Mouse (Mus musculus) embryonic facial prominence, embryonic 14.5 days (tissue): ENCODE measurements at regions not wholly inside any gene's neighbourhood (a gene's known extent, or its start where the extent isn't known, plus 50 kb on each side); places are given as distances from the start of the nearest gene placed in this dataset.

Experiments used
- ATAC-seq: fragments of 200-750 bp; cut with Nextera tagmentation; 2 replicates; pipeline ENCODE4 v1.8.0; 2017; ENCODE audit warnings: low read depth, moderate number of reproducible peaks, moderate TSS enrichment
- DNase-seq: peaks from one replicate; pipeline ENCODE4 v3.0.0-alpha.2; 2015; ENCODE audit warnings: low spot score
- H3K27ac ChIP-seq: fragments of 300-500 bp; sonication (generic); replicated peaks from 2 replicates; pipeline ENCODE4 v1.5.1; 2014; ENCODE audit warnings: low read depth, mild to moderate bottlenecking, low read length, moderate library complexity
- H3K27me3 ChIP-seq: fragments of 300-500 bp; sonication (generic); replicated peaks from 2 replicates; pipeline ENCODE4 v1.6.1; 2014; ENCODE audit warnings: low read length; ENCODE audit not compliant: control insufficient read depth, insufficient read depth
- H3K36me3 ChIP-seq: fragments of 300-500 bp; sonication (generic); 2 replicates; pipeline ENCODE4 v1.6.1; 2014; ENCODE audit warnings: low read length, mixed read lengths; ENCODE audit not compliant: control insufficient read depth, insufficient read depth
- H3K4me1 ChIP-seq: fragments of 300-500 bp; sonication (generic); 2 replicates; pipeline ENCODE4 v1.6.1; 2014; ENCODE audit warnings: antibody characterized with exemption, low read length; ENCODE audit not compliant: control insufficient read depth, insufficient read depth
- H3K4me2 ChIP-seq: fragments of 300-500 bp; sonication (generic); 2 replicates; pipeline ENCODE4 v1.6.1; 2014; ENCODE audit warnings: low read depth, mild to moderate bottlenecking, low read length, moderate library complexity, mixed read lengths
- H3K4me3 ChIP-seq: fragments of 300-500 bp; sonication (generic); 2 replicates; pipeline ENCODE4 v1.5.1; 2014; ENCODE audit warnings: low read depth, mild to moderate bottlenecking, low read length
- H3K9ac ChIP-seq: fragments of 300-500 bp; sonication (generic); 2 replicates; pipeline ENCODE4 v1.6.1; 2014; ENCODE audit warnings: low read depth, mild to moderate bottlenecking, low read length, moderate library complexity, mixed read lengths
- H3K9me3 ChIP-seq: fragments of 300-500 bp; sonication (generic); 2 replicates; pipeline ENCODE4 v1.6.1; 2016; ENCODE audit warnings: low read length; ENCODE audit not compliant: control insufficient read depth
- WGBS: fragments of 180-500 bp; shearing (Covaris S2); extraction: QIAGEN DNeasy Blood & Tissue Kit; methylation state at CpG from one replicate; pipeline ENCODE4 v1.1.7; 2014; 5-methylcytosine and 5-hydroxymethylcytosine counted together

DNA sequence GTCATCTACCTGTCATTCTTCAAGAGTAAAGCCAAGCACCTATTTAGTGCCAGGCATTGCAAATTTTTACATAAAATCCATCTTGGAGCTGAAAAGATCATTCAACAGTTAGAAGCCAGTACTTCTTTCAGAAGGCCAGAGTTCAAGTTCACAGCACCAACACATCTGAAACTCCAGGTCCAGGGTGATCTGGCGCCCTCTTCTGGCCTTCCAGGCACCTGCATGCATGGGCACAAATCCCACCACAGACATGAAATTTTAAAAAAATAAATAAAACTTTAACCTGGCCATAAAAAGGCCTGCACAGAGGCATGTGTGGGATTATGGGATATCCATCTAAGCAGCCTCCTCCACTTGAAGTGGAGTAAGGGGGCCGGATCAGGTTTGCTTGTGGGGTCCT lies 144.7 kb downstream of the Cct6b start:
- no peak overlapping the region for H3K4me2 ChIP-seq
- DNase-seq (no peak), ATAC-seq (no peak)
- H3K36me3 ChIP-seq: no peaks in the 10 kb centered on the region
- H3K4me3 ChIP-seq: no peak overlapping the region
- H3K9me3 ChIP-seq: no peaks in the 10 kb centered on the region
- no peaks in the 10 kb centered on the region for H3K4me1 ChIP-seq
- H3K9ac ChIP-seq: no peak overlapping the region
- no peaks in the 10 kb centered on the region; the same call in 1 of the 2 replicates for H3K27me3 ChIP-seq
- WGBS: 52% methylated on average over 2 of the region's 2 CpGs
- no peak overlapping the region for H3K27ac ChIP-seq

DNA sequence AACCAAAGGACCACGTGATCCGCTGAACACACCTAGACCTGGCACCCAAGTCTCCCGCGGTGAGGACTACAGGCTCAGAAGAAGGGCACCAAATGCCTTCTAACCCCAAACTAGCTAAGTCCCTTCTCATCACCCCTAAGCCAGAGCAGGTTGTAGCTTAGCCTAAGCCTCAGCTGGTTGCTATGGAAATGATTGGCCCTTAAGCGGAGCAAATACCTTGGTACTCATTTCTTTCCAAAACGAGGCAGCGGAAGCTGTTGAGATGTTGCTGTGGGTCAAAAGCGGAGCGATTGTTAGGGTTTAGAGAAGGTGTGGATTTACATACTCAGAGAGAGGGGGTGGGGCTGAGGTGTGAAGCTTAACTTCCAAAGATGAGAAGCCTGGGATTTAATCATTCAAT lies 145.7 kb downstream of the Cct6b start:
- DNase-seq: no peak
- Histone ChIP-seq H3K36me3 (no peaks in the 10 kb centered on the region), H3K9ac (no peak overlapping the region), H3K27me3 (no peaks in the 10 kb centered on the region; the same call in 1 of the 2 replicates), H3K4me2 (peak overlapping the region; percentile 7; the same call in 1 of the 2 replicates), H3K9me3 (no peaks in the 10 kb centered on the region), H3K27ac (no peak overlapping the region), H3K4me3 (no peak overlapping the region), H3K4me1 (no peaks in the 10 kb centered on the region)
- WGBS: 0% methylated on average over 9 of the region's 9 CpGs
- ATAC-seq: no peak

DNA sequence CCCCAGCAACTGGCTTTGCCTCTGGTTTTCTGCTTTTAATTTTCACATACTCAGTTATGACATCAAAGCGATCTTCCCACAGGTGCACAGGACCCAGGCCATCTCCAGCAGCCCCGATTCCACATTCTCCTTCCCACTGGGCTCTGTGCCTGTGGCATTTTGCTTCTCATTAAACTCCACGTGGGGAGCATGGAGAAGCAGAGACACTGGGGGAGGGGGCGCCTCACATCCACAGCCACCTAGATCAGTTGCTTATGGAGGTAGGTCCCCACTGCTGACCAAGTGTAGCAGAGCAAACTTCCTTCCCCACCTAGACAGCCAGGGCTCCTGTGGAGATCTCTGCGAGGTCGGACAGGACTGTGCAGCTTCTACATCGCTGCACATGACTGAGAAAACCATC lies 147.3 kb downstream of the Cct6b start:
- DNase-seq: no peak
- WGBS: 60% methylated on average over 7 of the region's 7 CpGs
- Histone ChIP-seq H3K9ac (no peak overlapping the region), H3K27me3 (no peaks in the 10 kb centered on the region; the same call in 1 of the 2 replicates), H3K36me3 (no peaks in the 10 kb centered on the region), H3K9me3 (no peaks in the 10 kb centered on the region), H3K4me1 (no peaks in the 10 kb centered on the region), H3K4me3 (no peak overlapping the region), H3K4me2 (no peak overlapping the region), H3K27ac (no peak overlapping the region)
- ATAC-seq: no peak

DNA sequence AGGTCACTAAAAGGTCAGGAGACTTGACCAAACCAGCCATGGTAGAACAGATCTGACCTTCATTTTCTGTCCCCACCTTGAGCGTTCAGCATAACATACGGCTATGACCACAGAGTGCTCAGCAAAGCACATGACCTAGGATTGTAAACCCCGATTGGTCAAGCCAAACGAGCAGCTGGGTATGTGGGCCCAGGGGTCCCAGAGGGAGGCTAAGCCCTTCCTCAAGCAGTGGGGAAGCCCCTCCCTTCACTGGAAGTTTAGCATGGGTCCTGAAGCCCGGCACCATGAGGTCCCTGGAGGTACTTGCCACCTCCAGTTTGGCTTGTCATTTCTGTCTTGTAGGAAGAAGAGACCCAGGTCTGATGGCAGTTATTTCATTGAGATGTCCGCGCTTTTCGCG lies 149.8 kb downstream of the Cct6b start:
- Histone ChIP-seq H3K9ac (no peak overlapping the region), H3K4me1 (no peaks in the 10 kb centered on the region), H3K4me2 (no peak overlapping the region), H3K9me3 (no peaks in the 10 kb centered on the region), H3K27me3 (no peaks in the 10 kb centered on the region), H3K4me3 (no peak overlapping the region), H3K27ac (no peak overlapping the region), H3K36me3 (no peaks in the 10 kb centered on the region)
- DNase-seq (no peak), ATAC-seq (no peak)
- 87% methylated on average over 9 of the region's 9 CpGs for WGBS

DNA sequence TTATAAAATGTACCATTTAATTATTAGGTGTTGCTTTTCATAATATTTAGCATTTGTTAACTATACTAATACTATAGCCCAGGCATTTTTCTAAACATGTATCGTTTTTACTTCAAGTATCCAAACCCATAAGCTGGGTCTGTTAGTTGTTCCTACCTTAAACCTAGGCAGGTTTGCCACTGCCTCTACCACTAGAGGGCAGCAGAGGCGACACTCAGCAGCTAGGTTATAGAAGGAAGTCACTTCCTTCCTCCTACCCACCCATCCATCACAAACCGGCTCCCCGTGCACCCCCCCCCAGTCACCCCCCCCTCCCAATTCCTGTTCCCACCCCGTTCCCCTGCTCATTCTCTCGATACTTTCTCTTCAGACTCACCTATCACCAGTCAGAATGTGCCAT lies 150.6 kb downstream of the Cct6b start:
- Histone ChIP-seq H3K9me3 (no peaks in the 10 kb centered on the region), H3K9ac (no peak overlapping the region), H3K27ac (no peak overlapping the region), H3K4me1 (no peaks in the 10 kb centered on the region), H3K36me3 (no peaks in the 10 kb centered on the region), H3K4me2 (no peak overlapping the region), H3K27me3 (no peaks in the 10 kb centered on the region), H3K4me3 (no peak overlapping the region)
- DNase-seq (peak; percentile 44), ATAC-seq (no peak)
- 21% methylated on average over 6 of the region's 6 CpGs for WGBS

GRCm38 (mm10) chr11:82612026-82612425 lies 152.1 kb downstream of the Cct6b start:
- Histone ChIP-seq H3K4me2 (no peak overlapping the region), H3K36me3 (no peaks in the 10 kb centered on the region), H3K9me3 (no peaks in the 10 kb centered on the region), H3K27ac (no peak overlapping the region), H3K9ac (no peak overlapping the region), H3K4me3 (no peak overlapping the region), H3K4me1 (no peaks in the 10 kb centered on the region), H3K27me3 (no peaks in the 10 kb centered on the region)
- DNase-seq: peak; percentile 58
- ATAC-seq: no peak

- no peaks in the 10 kb centered on the region for H3K36me3 ChIP-seq
- WGBS: 22% methylated on average over 1 of the region's 1 CpGs
- H3K9me3 ChIP-seq: no peaks in the 10 kb centered on the region
Observed at GRCm38 (mm10) chr11:82608963-82609362, 155.2 kb downstream of the Cct6b start.

GRCm38 (mm10) chr11:82607661-82608060 lies 156.5 kb downstream of the Cct6b start:
- no peaks in the 10 kb centered on the region for H3K36me3 ChIP-seq
- H3K4me2 ChIP-seq: no peak overlapping the region
- no peak overlapping the region for H3K4me3 ChIP-seq
- no peaks in the 10 kb centered on the region for H3K27me3 ChIP-seq
- 55% methylated on average over 5 of the region's 5 CpGs for WGBS
- no peak overlapping the region for H3K9ac ChIP-seq
- no peak for ATAC-seq
- DNase-seq: no peak
- no peak overlapping the region for H3K27ac ChIP-seq
- no peaks in the 10 kb centered on the region for H3K9me3 ChIP-seq
- H3K4me1 ChIP-seq: no peaks in the 10 kb centered on the region

More at GRCm38 (mm10) chr11:82608963-82609362, 155.2 kb downstream of the Cct6b start:
- DNase-seq (no peak), ATAC-seq (no peak)
- no peaks in the 10 kb centered on the region for H3K4me1 ChIP-seq
- H3K4me3 ChIP-seq: no peak overlapping the region
- H3K9ac ChIP-seq: no peak overlapping the region
- no peaks in the 10 kb centered on the region for H3K27me3 ChIP-seq
- H3K27ac ChIP-seq: no peak overlapping the region
- no peak overlapping the region for H3K4me2 ChIP-seq

- ATAC-seq (no peak), DNase-seq (no peak)
- no peaks in the 10 kb centered on the region for H3K9me3 ChIP-seq
- 41% methylated on average over 7 of the region's 7 CpGs for WGBS
- no peaks in the 10 kb centered on the region for H3K4me1 ChIP-seq
- no peak overlapping the region for H3K4me3 ChIP-seq
- H3K9ac ChIP-seq: no peak overlapping the region
- no peak overlapping the region for H3K27ac ChIP-seq
- H3K4me2 ChIP-seq: no peak overlapping the region
- no peaks in the 10 kb centered on the region for H3K36me3 ChIP-seq
- no peaks in the 10 kb centered on the region; the same call in 1 of the 2 replicates for H3K27me3 ChIP-seq
Observed at GRCm38 (mm10) chr11:82604251-82604835, 159.8 kb downstream of the Cct6b start.
